Mouse (Mus musculus): ENCODE measurements around the gene Elfn2.

GRCm38 (mm10) chr15:78674912-78675412 lies 43.6 kb downstream of the Elfn2 start:
- TF ChIP-seq CTCF (IDR thresholded peaks at IDR 0.05; ENCODE audit: borderline replicate concordance, insufficient read depth, low read depth, low read length): no peak
- TF ChIP-seq POLR2A (IDR thresholded peaks at IDR 0.05; ENCODE audit: borderline replicate concordance, insufficient read depth, low read length): no peak
